Mouse (Mus musculus) frontal cortex, postnatal 14 days (tissue): ENCODE measurements around the gene Mcm2.

Source experiments
- DNase-seq, 2 experiments: peaks; one replicate each; pipeline ENCODE4 v3.0.0; 2022; ENCODE audit warnings: low spot score in 2 of 2

Gene Mcm2

DNA sequence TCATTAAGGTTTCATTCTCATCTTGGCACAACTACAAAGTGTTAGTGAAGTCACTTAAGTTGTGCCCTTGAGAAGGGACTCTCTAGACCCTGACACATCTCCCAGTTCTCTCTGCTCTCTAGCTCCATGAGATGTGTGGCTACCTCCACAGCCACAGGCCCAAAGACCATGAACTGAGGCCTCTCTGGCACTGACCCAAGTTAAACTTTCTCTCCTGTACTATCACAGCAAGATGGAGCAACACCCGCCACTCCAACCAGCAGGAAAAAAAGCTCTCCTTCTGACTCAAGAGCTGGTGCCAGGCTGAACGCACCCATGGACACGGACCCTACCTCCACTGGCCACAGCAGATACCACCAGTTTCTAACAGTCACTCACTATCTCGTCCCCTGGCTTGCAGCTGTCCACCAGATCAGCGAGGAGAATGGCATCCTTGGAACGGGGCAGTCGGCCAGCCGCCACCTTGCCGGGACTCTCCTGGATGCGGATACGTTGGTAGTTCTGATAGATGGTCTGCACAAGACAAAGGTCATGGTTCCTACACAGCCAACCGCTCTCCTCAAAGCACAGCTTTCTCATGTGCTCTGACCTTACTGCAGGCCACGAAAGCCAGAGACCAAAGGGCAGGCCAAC, 9.1 kb downstream of the Mcm2 start:
- DNase-seq, result no peak

GRCm38 (mm10) chr6:88886417-88886967, 12.1 kb downstream of the Mcm2 start:
- DNase-seq, result no peak

GRCm38 (mm10) chr6:88885644-88886416, 12.8 kb downstream of the Mcm2 start:
- no peak for DNase-seq

DNA sequence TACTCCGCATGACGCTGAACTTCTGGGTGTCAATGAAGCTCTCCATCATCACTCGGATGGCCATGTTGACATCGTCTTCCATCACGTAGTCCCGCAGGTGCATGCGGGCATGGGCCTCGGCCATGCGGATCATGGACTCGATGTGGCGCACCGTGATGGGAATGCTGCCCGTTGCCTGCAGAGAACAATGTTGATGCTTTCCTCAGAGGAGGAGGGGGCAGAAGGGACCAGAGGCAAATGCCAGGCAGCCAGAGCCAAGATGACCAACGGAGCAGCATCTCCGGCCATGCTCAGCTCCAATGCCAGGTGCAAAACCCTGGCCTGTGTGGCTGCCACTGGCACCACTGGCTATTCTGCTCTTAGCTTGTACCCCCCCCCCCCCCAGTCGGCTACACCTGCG, 13.9 kb downstream of the Mcm2 start:
- no peak for DNase-seq

DNA sequence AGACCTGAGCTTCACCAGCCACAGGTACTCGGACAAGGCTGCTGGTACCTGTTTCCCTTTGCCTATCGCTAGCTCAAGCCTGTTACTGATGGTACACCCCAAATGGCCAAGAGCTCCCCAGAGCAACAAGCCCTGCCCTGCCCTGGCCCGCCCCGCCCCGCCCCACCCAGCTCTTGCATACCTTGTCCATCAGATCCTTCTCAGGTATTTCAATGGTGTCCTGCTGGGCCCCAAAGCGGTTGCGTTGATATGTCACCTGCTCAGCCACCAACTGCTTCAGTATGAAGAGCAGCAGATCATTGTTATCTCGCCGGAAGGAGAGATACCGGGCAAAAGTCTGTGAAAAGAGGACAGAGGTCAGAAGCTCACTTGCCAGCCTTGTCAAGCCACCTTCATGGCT, 14.4 kb downstream of the Mcm2 start:
- DNase-seq, result no peak

DNA sequence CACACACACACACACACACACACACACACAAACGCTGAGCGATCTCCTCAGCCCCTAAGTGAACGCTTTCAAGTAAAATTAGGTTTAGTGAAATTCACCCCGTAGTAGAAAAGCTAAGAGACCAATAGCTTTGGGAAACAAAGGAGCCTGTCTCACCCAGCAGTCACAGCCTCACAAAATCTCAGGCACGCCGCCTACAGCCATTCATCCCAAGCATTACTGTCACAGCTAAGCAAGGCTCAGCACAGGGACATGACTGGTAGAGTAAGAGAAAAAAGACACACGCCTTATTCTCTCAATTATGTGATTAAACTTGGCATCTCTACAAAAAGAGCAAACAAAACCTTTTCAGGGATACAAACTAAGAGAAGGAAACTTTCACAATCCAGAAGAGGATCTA, 17.2 kb downstream of the Mcm2 start:
- no peak for DNase-seq

DNA sequence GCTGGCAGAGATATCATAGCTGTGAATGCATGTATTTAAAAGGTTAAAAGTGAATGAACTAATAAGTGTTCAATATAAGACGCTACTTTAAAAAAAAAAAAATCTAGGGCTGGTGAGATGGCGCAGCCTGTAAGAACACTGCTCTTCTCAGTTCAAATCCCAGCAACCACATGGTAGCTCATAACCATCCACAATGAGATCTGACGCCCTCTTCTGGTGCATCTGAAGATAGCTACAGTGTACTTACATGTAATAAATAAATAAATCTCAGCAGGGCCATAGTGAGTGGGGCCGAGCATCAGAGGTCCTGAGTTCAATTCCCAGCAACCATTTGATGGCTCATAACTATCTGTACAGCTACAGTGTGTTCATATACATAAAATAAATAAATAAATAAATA, 19.1 kb downstream of the Mcm2 start:
- no peak for DNase-seq

DNA sequence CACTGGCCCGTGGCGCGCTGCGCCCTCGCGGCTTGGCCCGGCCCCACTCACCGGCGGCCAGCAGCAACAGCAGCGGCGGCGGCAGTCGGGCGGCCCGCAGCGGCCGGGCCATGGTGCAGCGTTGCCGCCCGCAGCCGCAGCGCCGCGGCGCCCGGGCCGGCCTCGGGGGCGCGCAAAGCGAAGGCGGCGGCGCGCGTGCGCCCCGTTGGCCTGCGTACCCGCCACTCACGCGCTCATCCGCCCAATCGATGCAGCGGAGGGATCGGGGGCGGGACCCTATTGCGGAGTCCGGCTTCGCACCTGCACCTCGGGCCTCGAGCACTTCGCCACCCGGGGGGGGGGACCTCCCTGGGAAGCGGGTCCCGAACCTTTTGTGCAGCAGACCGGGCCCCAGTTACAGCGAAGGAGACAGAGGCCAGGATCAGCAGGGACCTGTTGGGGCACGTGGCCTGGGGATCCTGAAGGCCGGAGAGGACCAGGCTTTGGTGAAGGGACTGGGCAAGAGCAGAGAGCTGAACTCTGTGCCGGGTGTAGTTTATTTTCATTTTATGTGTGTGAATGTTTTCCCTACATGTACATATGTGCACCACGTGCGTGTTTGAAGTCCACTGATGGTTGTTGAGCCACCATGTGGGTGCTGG, 23.6 kb downstream of the Mcm2 start, which contains the start of gene Podxl2:
Gene Podxl2 (minus strand): TSS at position 177 of the 641 bp plus-strand sequence.
- peak; percentile 61 to 74 for DNase-seq

- peak in 1 of 2 experiments; percentile 32 for DNase-seq
Observed at GRCm38 (mm10) chr6:88873965-88874867, 24.4 kb downstream of the Mcm2 start.

GRCm38 (mm10) chr6:88872811-88873210, 25.8 kb downstream of the Mcm2 start:
- no peak for DNase-seq

DNA sequence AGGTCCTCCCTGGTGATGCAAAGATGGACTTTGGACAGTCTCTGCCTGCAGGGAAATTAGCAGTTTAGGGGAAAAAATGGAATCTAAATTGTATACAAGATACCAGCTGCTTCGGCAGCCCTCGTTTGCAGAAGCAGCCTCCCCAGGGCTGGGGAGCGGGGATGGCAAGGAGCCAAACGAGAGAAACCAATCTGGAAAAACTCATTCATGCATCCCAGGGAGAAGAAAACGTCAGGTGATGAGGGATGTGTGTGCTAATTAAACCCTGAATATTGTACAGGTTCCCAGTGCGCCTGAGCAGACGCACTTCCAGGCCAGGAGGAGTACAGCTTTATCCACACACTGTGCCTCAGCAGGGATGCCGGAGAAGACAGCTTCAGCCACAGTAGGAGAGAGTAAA, 27.0 kb downstream of the Mcm2 start:
- DNase-seq, result peak; percentile 46

- no peak for DNase-seq
Observed at GRCm38 (mm10) chr6:88870594-88870993, 28.0 kb downstream of the Mcm2 start.

DNA sequence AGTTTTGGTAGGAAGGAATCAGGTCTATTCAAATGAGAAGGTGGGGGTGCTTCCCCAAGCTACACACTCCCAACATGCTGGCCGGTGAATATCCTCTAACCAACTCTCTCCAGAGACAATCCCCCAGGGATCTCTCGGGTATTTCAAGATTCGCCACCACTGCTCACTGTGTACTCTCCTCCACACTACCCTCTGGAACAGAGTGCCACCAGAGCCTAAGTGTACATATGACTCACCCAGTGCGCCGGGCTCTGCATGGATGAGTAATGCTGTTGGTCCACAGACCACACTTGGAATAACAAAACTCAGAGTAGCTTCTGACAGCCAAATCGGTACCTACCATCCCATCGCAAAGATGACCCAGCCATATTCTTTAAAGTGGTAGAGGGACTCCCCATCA, 29.1 kb downstream of the Mcm2 start:
- no peak for DNase-seq

GRCm38 (mm10) chr6:88865704-88866103, 32.9 kb downstream of the Mcm2 start:
- no peak for DNase-seq

DNA sequence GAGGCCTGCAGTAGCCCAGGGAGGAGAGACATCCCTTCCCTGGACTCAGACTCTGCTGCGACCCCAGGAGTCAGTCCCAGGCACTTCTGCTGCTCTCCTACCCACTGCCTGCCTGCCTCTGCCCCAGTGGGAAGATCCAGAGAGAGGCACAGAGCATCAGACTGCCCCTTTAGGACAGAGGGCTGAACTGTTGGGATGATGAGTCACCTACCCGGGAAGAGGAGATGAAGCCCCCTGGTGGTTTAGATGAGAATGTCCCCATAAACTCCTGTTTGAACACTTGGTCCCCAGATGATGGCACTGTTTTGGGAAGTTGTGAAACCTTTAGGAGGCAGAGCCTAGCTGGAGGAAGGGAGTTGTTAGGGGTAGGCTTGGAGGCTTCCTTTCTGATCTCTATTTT, 37.7 kb downstream of the Mcm2 start:
- DNase-seq, result no peak

DNA sequence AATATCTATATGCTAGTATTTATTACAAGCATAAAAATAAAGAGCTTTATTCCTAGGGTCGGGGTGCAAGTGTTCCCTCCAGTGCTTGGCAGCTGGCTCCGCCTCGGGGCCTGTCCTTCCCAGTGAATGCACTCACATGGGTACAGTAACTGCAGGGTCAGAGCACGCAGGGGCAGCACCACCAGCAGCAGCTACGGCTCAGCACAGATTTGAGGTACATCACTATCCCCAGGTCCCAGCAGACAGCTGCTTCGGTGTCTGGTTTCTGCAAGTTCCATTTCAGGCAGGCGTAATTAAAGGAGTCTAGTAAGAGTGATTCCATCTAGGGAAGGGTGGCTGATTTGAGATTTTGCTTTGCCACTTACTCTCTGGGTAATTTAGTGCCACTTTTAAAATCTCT, 40.2 kb downstream of the Mcm2 start:
- no peak for DNase-seq

DNA sequence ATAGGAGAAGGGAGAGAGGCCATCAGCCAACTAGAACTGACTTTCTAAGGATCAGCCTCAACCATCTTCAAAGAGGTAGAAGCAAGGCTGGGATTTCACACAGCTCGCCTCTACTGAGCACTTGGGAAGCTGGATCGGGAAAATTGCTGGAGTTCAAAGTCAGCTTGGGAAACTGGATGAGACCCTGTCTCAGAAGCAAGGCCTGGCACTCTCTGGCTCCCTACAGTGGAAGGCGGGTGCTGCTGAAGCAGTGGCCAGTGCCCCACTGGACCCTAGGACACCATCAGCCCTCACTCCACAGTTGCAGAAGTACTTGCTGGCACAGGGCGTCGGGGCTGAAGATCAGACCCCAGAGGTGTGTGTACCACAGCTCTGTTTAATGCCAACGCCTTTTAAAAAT, 40.8 kb downstream of the Mcm2 start:
- no peak for DNase-seq

DNA sequence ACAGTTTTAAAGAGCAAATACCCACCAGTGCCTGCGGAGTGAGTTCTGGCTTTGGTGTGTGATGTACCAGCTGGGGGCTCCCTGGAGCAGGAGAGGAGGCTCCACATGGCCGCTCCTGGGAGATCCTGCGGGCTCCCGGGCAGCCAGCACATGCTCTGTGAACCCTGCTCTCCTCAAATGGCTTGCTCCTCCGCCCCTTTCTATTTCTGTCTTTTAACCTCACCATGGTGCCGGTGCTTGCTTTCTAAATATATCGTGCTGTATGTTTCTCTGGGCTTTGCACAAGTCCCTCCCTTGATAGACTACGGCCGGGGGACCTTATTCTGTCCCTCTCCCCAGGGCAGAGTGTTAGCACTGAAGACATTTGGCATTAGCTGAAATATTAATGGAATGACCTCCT, 41.3 kb downstream of the Mcm2 start:
- DNase-seq, result no peak

- no peak for DNase-seq
Observed at GRCm38 (mm10) chr6:88855636-88856035, 42.9 kb downstream of the Mcm2 start.

DNA sequence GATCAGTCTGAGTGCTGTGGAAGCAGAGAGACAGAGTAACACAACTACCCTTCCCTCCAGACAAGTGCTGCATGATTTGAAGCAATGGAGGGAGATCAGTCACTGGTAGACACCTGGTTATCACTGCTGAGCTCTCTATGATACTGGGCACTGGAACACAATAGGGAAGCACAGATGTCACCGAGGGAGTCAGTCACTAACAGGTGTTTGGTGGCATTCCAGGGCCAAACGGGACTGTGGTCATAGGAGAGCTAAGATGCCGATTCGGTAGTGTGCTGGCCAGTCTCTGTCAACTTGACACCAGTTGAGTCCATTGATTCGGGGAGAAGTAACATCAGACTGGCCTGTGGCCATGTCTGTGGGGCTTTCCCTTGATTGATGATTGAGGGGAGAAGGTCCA, 44.1 kb downstream of the Mcm2 start:
- no peak for DNase-seq

DNA sequence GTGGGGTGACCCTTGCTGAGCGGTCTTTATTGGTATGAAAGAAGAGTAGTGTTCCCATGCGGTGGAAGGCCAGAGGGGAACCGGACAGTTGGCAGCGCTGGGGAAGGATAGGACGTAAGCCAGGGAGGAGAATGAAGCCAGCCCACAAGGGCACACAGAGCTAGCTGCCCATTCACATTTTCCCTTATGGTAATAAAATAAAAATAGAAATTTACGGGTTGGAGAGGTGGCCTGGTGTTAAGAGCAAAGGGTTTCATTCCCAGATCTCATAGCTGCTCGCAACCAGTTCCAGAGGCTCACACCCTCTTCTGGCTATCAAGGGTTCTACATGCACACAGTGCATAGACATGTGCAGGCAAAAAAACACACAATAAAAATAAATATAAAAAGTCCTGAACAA, 48.5 kb downstream of the Mcm2 start:
- no peak for DNase-seq

- no peak for DNase-seq
Observed at GRCm38 (mm10) chr6:88849270-88849669, 49.3 kb downstream of the Mcm2 start.
